Mouse (Mus musculus): ENCODE measurements around the gene Sfta2.

Gene Sfta2

GRCm38 (mm10) chr17:35601249-35601648 is at the start of gene Sfta2:
Gene Sfta2, plus strand, starts transcription at chr17:35601549.
- DNase-seq (ENCODE audit: low spot score in 2 of 2) = no peak

GRCm38 (mm10) chr17:35551881-35552414 is 49.4 kb upstream of the Sfta2 start, which contains the start of gene Cdsn:
Gene Cdsn, plus strand, starts transcription at chr17:35552128.
- no peak for DNase-seq (ENCODE audit: low spot score in 2 of 2)

- no peak for DNase-seq (ENCODE audit: low spot score in 2 of 2)
Observed at GRCm38 (mm10) chr17:35554321-35554720, 47.0 kb upstream of the Sfta2 start.

GRCm38 (mm10) chr17:35554761-35555397 is 46.5 kb upstream of the Sfta2 start:
- no peak for DNase-seq (ENCODE audit: low spot score in 2 of 2)

GRCm38 (mm10) chr17:35556186-35556765 is 45.1 kb upstream of the Sfta2 start:
- DNase-seq (ENCODE audit: low spot score in 2 of 2) = no peak

- no peak for DNase-seq (ENCODE audit: low spot score in 2 of 2)
Observed at GRCm38 (mm10) chr17:35556812-35557211, 44.5 kb upstream of the Sfta2 start.

GRCm38 (mm10) chr17:35557351-35557750 is 44.0 kb upstream of the Sfta2 start:
- DNase-seq (ENCODE audit: low spot score in 2 of 2) = no peak

GRCm38 (mm10) chr17:35558216-35558615 is 43.1 kb upstream of the Sfta2 start:
- DNase-seq (ENCODE audit: low spot score in 2 of 2) = no peak

- DNase-seq (ENCODE audit: low spot score in 2 of 2) = no peak
Observed at GRCm38 (mm10) chr17:35567150-35567549, 34.2 kb upstream of the Sfta2 start, which contains the start of gene 2300002M23Rik. Gene 2300002M23Rik, plus strand, starts transcription at chr17:35567450.

- DNase-seq (ENCODE audit: low spot score in 2 of 2) = no peak
Observed at GRCm38 (mm10) chr17:35567767-35568166, 33.6 kb upstream of the Sfta2 start.

GRCm38 (mm10) chr17:35569091-35569944 is 32.0 kb upstream of the Sfta2 start:
- no peak for DNase-seq (ENCODE audit: low spot score in 2 of 2)

GRCm38 (mm10) chr17:35570836-35571235 is 30.5 kb upstream of the Sfta2 start:
- no peak for DNase-seq (ENCODE audit: low spot score in 2 of 2)

- DNase-seq (ENCODE audit: low spot score in 2 of 2) = no peak
Observed at GRCm38 (mm10) chr17:35571477-35571876, 29.9 kb upstream of the Sfta2 start.

- peak; percentile 28 to 65 for DNase-seq (ENCODE audit: low spot score in 2 of 2)
Observed at GRCm38 (mm10) chr17:35578211-35578610, 23.1 kb upstream of the Sfta2 start.

- no peak for DNase-seq (ENCODE audit: low spot score in 2 of 2)
Observed at GRCm38 (mm10) chr17:35582900-35583299, 18.4 kb upstream of the Sfta2 start.

GRCm38 (mm10) chr17:35584330-35584937 is 16.9 kb upstream of the Sfta2 start:
- DNase-seq (ENCODE audit: low spot score in 2 of 2) = peak; percentile 31 to 51

GRCm38 (mm10) chr17:35587291-35587690 is 14.1 kb upstream of the Sfta2 start:
- no peak for DNase-seq (ENCODE audit: low spot score in 2 of 2)

- DNase-seq (ENCODE audit: low spot score in 2 of 2) = no peak
Observed at GRCm38 (mm10) chr17:35588387-35588786, 13.0 kb upstream of the Sfta2 start.

GRCm38 (mm10) chr17:35590410-35591218 is 10.7 kb upstream of the Sfta2 start:
- peak; percentile 27 to 60 for DNase-seq (ENCODE audit: low spot score in 2 of 2)

GRCm38 (mm10) chr17:35591219-35591578 is 10.2 kb upstream of the Sfta2 start:
- DNase-seq (ENCODE audit: low spot score in 2 of 2) = no peak

GRCm38 (mm10) chr17:35591731-35592130 is 9.6 kb upstream of the Sfta2 start:
- DNase-seq (ENCODE audit: low spot score in 2 of 2) = no peak
